In the genomic region with DNA sequence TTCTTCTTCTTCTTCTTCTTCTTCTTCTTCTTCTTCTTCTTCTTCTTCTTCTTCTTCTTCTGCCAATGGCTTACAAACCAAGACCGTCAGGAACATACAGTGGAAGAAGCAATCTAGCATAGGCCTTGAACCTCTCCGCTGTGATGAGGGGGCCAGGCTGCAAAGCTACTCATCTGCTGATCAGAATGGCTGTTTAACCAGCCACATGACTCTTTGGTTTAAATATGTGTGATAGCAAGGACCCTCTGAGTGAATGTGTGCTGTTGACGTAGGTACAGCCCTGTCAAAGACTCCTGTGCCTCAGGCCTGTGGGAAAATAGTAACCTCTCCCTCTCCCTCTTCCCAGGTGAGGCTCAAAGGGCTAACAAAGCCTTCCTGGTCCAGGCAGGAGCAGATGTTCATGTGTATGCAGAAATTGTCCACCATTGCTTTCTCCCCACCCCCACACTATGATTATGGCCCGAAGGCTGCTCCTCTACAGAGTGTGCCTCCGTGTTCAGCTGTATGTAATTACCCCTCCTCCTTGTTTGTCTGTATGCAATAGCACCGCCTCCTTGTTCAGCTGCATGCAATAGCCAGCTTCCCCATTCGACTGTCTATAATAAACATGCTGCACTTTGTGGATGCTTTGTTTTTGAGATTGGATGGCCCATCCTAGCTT, we compare ENCODE assay signal across 10 mouse cellular contexts. TPM values are rescaled to one million over a fixed set of nuclear protein-coding genes. Genes with fewer than 3 reads are reported as not detected.
DNase-seq lines count a peak whose midpoint lies in the region; ATAC-seq and TF ChIP-seq lines count a peak whose summit lies in the region.
"Had no signal": no experiment of that assay in that cellular context is flagged by ENCODE, and none has a peak within 500 bp of the region (broad histone marks: within the 10 kb centered on the region; RNA-seq: fewer than 3 reads in every experiment).

No protein-coding gene starts in this region.

- H3K4me2 ChIP-seq in neural tube, embryonic 11.5 days (ENCODE audit: low read depth): no peak overlapping the region
- H3K4me2 ChIP-seq in neural tube, embryonic 15.5 days: no peak overlapping the region
- no peak overlapping the region for H3K4me2 ChIP-seq in limb, embryonic 12.5 days
- no peak overlapping the region for H3K4me2 ChIP-seq in stomach, postnatal 0 days (replicated peaks; ENCODE audit: low read depth)

- H3K9me3 ChIP-seq in neural tube, embryonic 11.5 days (ENCODE audit: control insufficient read depth, low read length): no peaks in the 10 kb centered on the region
- H3K9me3 ChIP-seq in neural tube, embryonic 15.5 days (replicated peaks): no peaks in the 10 kb centered on the region
- no peaks in the 10 kb centered on the region for H3K9me3 ChIP-seq in forebrain, embryonic 10.5 days
- H3K9me3 ChIP-seq in limb, embryonic 12.5 days: no peaks in the 10 kb centered on the region
- H3K9me3 ChIP-seq in stomach, postnatal 0 days (ENCODE audit: control insufficient read depth, low read length): no peaks in the 10 kb centered on the region

- ATAC-seq in neural tube, embryonic 11.5 days (ENCODE audit: insufficient read depth, low FRiP score, low TSS enrichment): no peak
- no peak for ATAC-seq in neural tube, embryonic 15.5 days (ENCODE audit: low FRiP score)
- ATAC-seq in limb, embryonic 12.5 days (ENCODE audit: insufficient number of reproducible peaks, insufficient read depth, low FRiP score, low TSS enrichment, low read depth): 0 out of 2 replicates have a peak, but pooled peaks have one; percentile 56
- ATAC-seq in stomach, postnatal 0 days (ENCODE audit: low FRiP score, low TSS enrichment): peak; percentile 56; the same call in 1 of the 2 replicates
- ATAC-seq in activated CD4-positive, CD25-positive, alpha-beta regulatory T cell, adult 4 months: no peak
- ATAC-seq: lung, postnatal 0 days had no signal

- no peaks in the 10 kb centered on the region for H3K36me3 ChIP-seq in neural tube, embryonic 11.5 days (ENCODE audit: control insufficient read depth, insufficient read depth, low read length)
- no peaks in the 10 kb centered on the region for H3K36me3 ChIP-seq in neural tube, embryonic 15.5 days
- H3K36me3 ChIP-seq in forebrain, embryonic 10.5 days (replicated peaks): no peaks in the 10 kb centered on the region
- no peaks in the 10 kb centered on the region for H3K36me3 ChIP-seq in limb, embryonic 12.5 days
- no peaks in the 10 kb centered on the region for H3K36me3 ChIP-seq in stomach, postnatal 0 days (ENCODE audit: control insufficient read depth, insufficient read depth, low read length)

- no peak overlapping the region for H3K9ac ChIP-seq in neural tube, embryonic 11.5 days (ENCODE audit: low read length)
- no peak overlapping the region for H3K9ac ChIP-seq in neural tube, embryonic 15.5 days (replicated peaks)
- no peak overlapping the region for H3K9ac ChIP-seq in limb, embryonic 12.5 days (replicated peaks)
- H3K9ac ChIP-seq in stomach, postnatal 0 days (ENCODE audit: low read length): no peak overlapping the region

- no peaks in the 10 kb centered on the region for H3K4me1 ChIP-seq in neural tube, embryonic 11.5 days (ENCODE audit: control insufficient read depth, insufficient read depth, low read length)
- H3K4me1 ChIP-seq in neural tube, embryonic 15.5 days: no peaks in the 10 kb centered on the region
- peaks cover 6% of the 10 kb centered on the region for H3K4me1 ChIP-seq in forebrain, embryonic 10.5 days
- H3K4me1 ChIP-seq in limb, embryonic 12.5 days (replicated peaks): no peaks in the 10 kb centered on the region
- no peaks in the 10 kb centered on the region for H3K4me1 ChIP-seq in stomach, postnatal 0 days (replicated peaks; ENCODE audit: control insufficient read depth, insufficient read depth)

- peak; percentile 18 for DNase-seq in neural tube, embryonic 11.5 days (ENCODE audit: low spot score)
- DNase-seq in forebrain, embryonic 10.5 days (ENCODE audit: extremely low spot score, low spot score): no peak
- DNase-seq in stomach, postnatal 0 days (ENCODE audit: low spot score): no peak
- DNase-seq in cerebellum, adult 11-12 months: no peak
- DNase-seq: cerebellum, adult 8-10 months; kidney, postnatal 14 days had no signal

- no peak overlapping the region for H3K4me3 ChIP-seq in neural tube, embryonic 11.5 days (ENCODE audit: low read depth, low read length)
- no peak overlapping the region for H3K4me3 ChIP-seq in neural tube, embryonic 15.5 days (replicated peaks)
- no peak overlapping the region for H3K4me3 ChIP-seq in forebrain, embryonic 10.5 days
- no peak overlapping the region for H3K4me3 ChIP-seq in limb, embryonic 12.5 days (replicated peaks)
- no peak overlapping the region for H3K4me3 ChIP-seq in stomach, postnatal 0 days (ENCODE audit: low read depth, low read length)

- no peaks in the 10 kb centered on the region for H3K27me3 ChIP-seq in neural tube, embryonic 11.5 days (ENCODE audit: control insufficient read depth, insufficient read depth, low read length)
- H3K27me3 ChIP-seq in neural tube, embryonic 15.5 days (replicated peaks): no peaks in the 10 kb centered on the region
- no peaks in the 10 kb centered on the region; the same call in 1 of the 2 replicates for H3K27me3 ChIP-seq in forebrain, embryonic 10.5 days (ENCODE audit: poor library complexity, severe bottlenecking)
- H3K27me3 ChIP-seq in limb, embryonic 12.5 days: no peaks in the 10 kb centered on the region
- no peaks in the 10 kb centered on the region for H3K27me3 ChIP-seq in stomach, postnatal 0 days (ENCODE audit: control insufficient read depth, insufficient read depth, low read length)

- H3K27ac ChIP-seq in neural tube, embryonic 11.5 days (ENCODE audit: low read depth, low read length): no peak overlapping the region
- no peak overlapping the region for H3K27ac ChIP-seq in neural tube, embryonic 15.5 days (replicated peaks)
- H3K27ac ChIP-seq in forebrain, embryonic 10.5 days: 0 out of 2 replicates have a peak overlapping the region, but pooled peaks have one; percentile 2
- no peak overlapping the region for H3K27ac ChIP-seq in limb, embryonic 12.5 days
- H3K27ac ChIP-seq in stomach, postnatal 0 days (replicated peaks): no peak overlapping the region

- TF ChIP-seq CTCF in stomach, postnatal 0 days (IDR thresholded peaks at IDR 0.05; ENCODE audit: low read depth): no peak

- TF ChIP-seq EP300 in stomach, postnatal 0 days (optimal IDR thresholded peaks at IDR 0.05): no peak

- 69% methylated on average over 7 of the region's 7 CpGs for WGBS in neural tube, embryonic 11.5 days
- WGBS in neural tube, embryonic 15.5 days: 48% methylated on average over 7 of the region's 7 CpGs
- 86% methylated on average over 7 of the region's 7 CpGs for WGBS in forebrain, embryonic 10.5 days
- WGBS in limb, embryonic 12.5 days: 60% methylated on average over 7 of the region's 7 CpGs
- 62% methylated on average over 7 of the region's 7 CpGs for WGBS in stomach, postnatal 0 days

RNA-seq across cellular contexts. Expression of gene Glrx2, which starts 6.0 kb away (rescaled TPM):
- 68.0 and 73.6 TPM in 2 replicates for polyA plus RNA-seq in neural tube, embryonic 11.5 days (2014; fragmentation: Nextera tagmentation; extraction: Ambion mirVana)
- 121 and 134 TPM in 2 replicates for polyA plus RNA-seq in neural tube, embryonic 15.5 days (2015; fragmentation: Nextera tagmentation; extraction: Ambion mirVana)
- polyA plus RNA-seq in forebrain, embryonic 10.5 days (2016; fragmentation: Nextera tagmentation; extraction: Ambion mirVana): 88.1 and 89.1 TPM in 2 replicates
- polyA plus RNA-seq in limb, embryonic 12.5 days (2016; fragmentation: Nextera tagmentation; extraction: Ambion mirVana): 119 and 122 TPM in 2 replicates
- polyA plus RNA-seq in stomach, postnatal 0 days (2015; fragmentation: Nextera tagmentation; extraction: Ambion mirVana): 104 TPM in 2 replicates
- 10 to 100 TPM; 48.3 to 62.4 TPM for polyA plus RNA-seq in activated CD4-positive, CD25-positive, alpha-beta regulatory T cell, adult 4 months (2017; shearing (Covaris generic))

RNA-seq across cellular contexts. Expression of gene Cdc73, which starts 7.4 kb away (rescaled TPM):
- polyA plus RNA-seq in neural tube, embryonic 11.5 days (2014; fragmentation: Nextera tagmentation; extraction: Ambion mirVana): 23.2 and 23.3 TPM in 2 replicates
- 17.9 and 19.9 TPM in 2 replicates for polyA plus RNA-seq in neural tube, embryonic 15.5 days (2015; fragmentation: Nextera tagmentation; extraction: Ambion mirVana)
- polyA plus RNA-seq in forebrain, embryonic 10.5 days (2016; fragmentation: Nextera tagmentation; extraction: Ambion mirVana): 33.8 and 33.9 TPM in 2 replicates
- 33.7 and 39.7 TPM in 2 replicates for polyA plus RNA-seq in limb, embryonic 12.5 days (2016; fragmentation: Nextera tagmentation; extraction: Ambion mirVana)
- polyA plus RNA-seq in stomach, postnatal 0 days (2015; fragmentation: Nextera tagmentation; extraction: Ambion mirVana): 11.4 and 11.8 TPM in 2 replicates
- 10 to 100 TPM; 15.3 to 19.9 TPM for polyA plus RNA-seq in activated CD4-positive, CD25-positive, alpha-beta regulatory T cell, adult 4 months (2017; shearing (Covaris generic))

Comparison
In these comparisons a context has a peak if more than half of its experiments do, and no peak if none do; other contexts are left out.
1. ATAC-seq: peak in limb, embryonic 12.5 days (single experiment) and stomach, postnatal 0 days (single experiment); none in neural tube, embryonic 11.5 days (single experiment), neural tube, embryonic 15.5 days (single experiment) and activated CD4-positive, CD25-positive, alpha-beta regulatory T cell, adult 4 months (single experiment).